Mouse (Mus musculus) G1E (cell line): ENCODE data around the gene Map4k3. TPM values are rescaled to one million over a fixed set of nuclear protein-coding genes. Genes with fewer than 3 reads are reported as not detected.
"Not testable (repeated sequence)": the region's sequence is repeated elsewhere in the genome, so short reads cannot be mapped to it uniquely, and the experiment has no call there.

Experiments
- ATAC-seq: 2 replicates; pipeline ENCODE4 v1.8.0; 2016; ENCODE audit warnings: mild to moderate bottlenecking; ENCODE audit not compliant: insufficient number of reproducible peaks, poor library complexity, low FRiP score, severe bottlenecking; ENCODE audit errors: extremely low read depth
- DNase-seq: peaks from one replicate; pipeline ENCODE4 v3.0.0; 2012; ENCODE audit warnings: low spot score
- H3K27me3 ChIP-seq: 2 replicates; pipeline ENCODE4 v1.6.1; 2012; ENCODE audit warnings: mild to moderate bottlenecking, low read length, inconsistent platforms; ENCODE audit not compliant: insufficient read depth
- H3K36me3 ChIP-seq: replicated peaks from 2 replicates; pipeline ENCODE3; 2012; ENCODE audit warnings: mild to moderate bottlenecking, inconsistent platforms
- H3K4me1 ChIP-seq: 2 replicates; pipeline ENCODE4 v1.6.1; 2012; ENCODE audit warnings: low read depth, low read length, inconsistent platforms, mixed read lengths; ENCODE audit not compliant: insufficient read depth
- H3K4me3 ChIP-seq: 2 replicates; pipeline ENCODE4 v1.5.1; 2012; ENCODE audit warnings: low read depth, mild to moderate bottlenecking, inconsistent platforms, low read length, moderate library complexity, mixed read lengths
- H3K9me3 ChIP-seq: replicated peaks from 2 replicates; pipeline ENCODE4 v1.6.1; 2012; ENCODE audit warnings: inconsistent platforms
- CTCF ChIP-seq: IDR thresholded peaks from 2 replicates; pipeline ENCODE4 v1.5.1; 2012; ENCODE audit warnings: low read depth, low read length, inconsistent platforms, mixed read lengths
- GATA1 ChIP-seq: IDR thresholded peaks from 2 replicates; pipeline ENCODE4 v1.6.1; 2012; ENCODE audit warnings: borderline replicate concordance, low read length, inconsistent platforms, mixed read lengths
- GATA2 ChIP-seq: IDR thresholded peaks from 2 replicates; pipeline ENCODE4 v1.6.1; 2012; ENCODE audit warnings: low read depth, low read length, inconsistent platforms, borderline replicate concordance
- POLR2AphosphoS5 ChIP-seq: IDR thresholded peaks from 2 replicates; pipeline ENCODE4 v1.6.1; 2012; ENCODE audit warnings: low read depth, low read length, inconsistent platforms; ENCODE audit not compliant: insufficient replicate concordance
- TAL1 ChIP-seq: conservative IDR thresholded peaks from 2 replicates; pipeline ENCODE4 v1.6.1; 2012; ENCODE audit warnings: low read depth, low read length, inconsistent platforms, mixed read lengths
- polyA plus RNA-seq: library from polyadenylated mRNA; stranded (reverse); fragments of >175 nt; gene quantifications from 2 replicates; pipeline ENCODE4 v1.2.3, GENCODE M21; 2012
- total RNA-seq, 2 experiments: library from RNA; stranded (forward) in 1 of 2; stranded (reverse) in 1 of 2; fragments of 200-1000 nt in 1 of 2; fragments of >200 nt in 1 of 2; fragmentation: Nextera tagmentation in 1 of 2; gene quantifications; 2 replicates each; pipeline ENCODE4 v1.2.3; 2014 to 2017

Gene Map4k3
- total and polyA plus RNA-seq, 3 experiments = 0.22 to 0.30 TPM; not detected in 1

DNA sequence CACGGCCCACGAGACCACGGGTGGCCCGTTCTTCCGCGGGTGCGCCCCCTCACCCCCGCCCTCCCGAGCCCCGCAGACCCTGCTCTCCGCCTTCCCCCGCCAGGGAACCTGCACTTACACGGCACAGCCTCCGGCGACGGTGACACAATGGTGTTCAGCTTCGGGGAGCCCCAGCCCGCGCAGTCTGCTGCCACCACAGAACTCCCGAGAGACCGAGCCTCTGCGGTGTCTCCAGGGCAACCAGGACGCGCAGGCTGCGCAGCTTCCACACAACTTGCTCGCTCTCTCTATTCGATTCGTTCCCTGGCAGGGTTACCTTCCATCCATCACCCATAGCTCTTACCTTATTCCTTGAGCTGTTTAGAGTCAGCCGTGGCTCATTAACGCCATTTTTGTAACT is 151.1 kb downstream of the Map4k3 start:
- ATAC-seq = no peak
- H3K27me3 ChIP-seq = peaks cover 4% of the 10 kb centered on the region; the same call in 1 of the 2 replicates
- no peaks in the 10 kb centered on the region for H3K9me3 ChIP-seq
- H3K4me3 ChIP-seq = no peak overlapping the region
- no peaks in the 10 kb centered on the region for H3K4me1 ChIP-seq
- no peaks in the 10 kb centered on the region for H3K36me3 ChIP-seq
- no peak for DNase-seq
- TF ChIP-seq TAL1 (no peak), GATA1 (no peak), POLR2AphosphoS5 (no peak), CTCF (no peak), GATA2 (no peak)

DNA sequence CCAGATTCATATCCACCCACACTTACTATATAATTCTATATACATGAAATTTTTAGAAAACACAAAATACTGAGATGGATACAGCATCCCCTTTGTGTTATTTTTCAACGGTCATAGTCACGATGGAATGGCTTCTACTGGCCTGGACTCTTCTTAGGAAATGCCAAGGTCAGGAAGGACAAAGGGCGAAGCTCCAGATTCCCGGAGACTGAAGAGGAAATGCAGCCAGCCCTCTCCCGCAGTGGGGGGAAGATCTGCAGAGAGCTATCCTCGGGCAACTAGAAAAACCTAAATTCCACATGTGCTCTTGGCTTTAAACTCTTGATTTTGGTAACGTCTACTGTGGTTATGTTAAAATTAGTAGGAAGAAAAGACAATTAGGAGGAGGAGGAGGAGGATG is 153.3 kb downstream of the Map4k3 start:
- no peak for DNase-seq
- Histone ChIP-seq H3K36me3 (no peaks in the 10 kb centered on the region), H3K4me1 (no peaks in the 10 kb centered on the region), H3K27me3 (peaks cover 4% of the 10 kb centered on the region; the same call in 1 of the 2 replicates), H3K4me3 (no peak overlapping the region), H3K9me3 (no peaks in the 10 kb centered on the region)
- ATAC-seq = no peak
- no peak for TF ChIP-seq TAL1
- no peak for TF ChIP-seq GATA2
- no peak for TF ChIP-seq GATA1
- TF ChIP-seq POLR2AphosphoS5 = no peak
- TF ChIP-seq CTCF = no peak

DNA sequence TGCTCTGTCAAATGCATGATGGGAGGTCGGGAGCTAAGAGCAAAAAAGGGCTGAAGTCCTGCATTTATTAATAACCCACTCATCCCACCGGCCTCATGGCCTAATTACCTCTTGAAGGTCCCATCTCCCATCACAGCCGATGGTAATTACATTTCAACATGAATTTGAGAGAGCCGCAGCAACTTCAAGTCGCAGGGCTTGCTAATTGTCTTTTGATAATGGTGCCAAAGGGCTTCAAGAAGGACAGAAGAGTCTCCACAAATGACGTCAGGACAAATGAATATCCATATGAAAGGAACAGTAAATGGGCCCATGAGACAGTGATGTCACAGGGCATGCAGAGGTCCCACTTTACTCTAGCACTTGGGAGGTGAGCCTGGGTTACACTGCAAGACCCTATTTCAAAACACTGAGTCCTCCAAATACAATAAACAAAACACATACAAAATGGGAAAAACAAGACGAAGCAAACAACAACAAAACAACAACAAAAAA is 153.8 kb downstream of the Map4k3 start:
- no peaks in the 10 kb centered on the region for H3K9me3 ChIP-seq
- no peak for DNase-seq
- H3K27me3 ChIP-seq = peaks cover 4% of the 10 kb centered on the region; the same call in 1 of the 2 replicates
- no peak for ATAC-seq
- no peaks in the 10 kb centered on the region for H3K36me3 ChIP-seq
- no peaks in the 10 kb centered on the region for H3K4me1 ChIP-seq
- no peak overlapping the region for H3K4me3 ChIP-seq
- TF ChIP-seq TAL1 = no peak
- TF ChIP-seq CTCF = no peak
- no peak for TF ChIP-seq GATA2
- TF ChIP-seq POLR2AphosphoS5 = no peak
- TF ChIP-seq GATA1 = no peak

DNA sequence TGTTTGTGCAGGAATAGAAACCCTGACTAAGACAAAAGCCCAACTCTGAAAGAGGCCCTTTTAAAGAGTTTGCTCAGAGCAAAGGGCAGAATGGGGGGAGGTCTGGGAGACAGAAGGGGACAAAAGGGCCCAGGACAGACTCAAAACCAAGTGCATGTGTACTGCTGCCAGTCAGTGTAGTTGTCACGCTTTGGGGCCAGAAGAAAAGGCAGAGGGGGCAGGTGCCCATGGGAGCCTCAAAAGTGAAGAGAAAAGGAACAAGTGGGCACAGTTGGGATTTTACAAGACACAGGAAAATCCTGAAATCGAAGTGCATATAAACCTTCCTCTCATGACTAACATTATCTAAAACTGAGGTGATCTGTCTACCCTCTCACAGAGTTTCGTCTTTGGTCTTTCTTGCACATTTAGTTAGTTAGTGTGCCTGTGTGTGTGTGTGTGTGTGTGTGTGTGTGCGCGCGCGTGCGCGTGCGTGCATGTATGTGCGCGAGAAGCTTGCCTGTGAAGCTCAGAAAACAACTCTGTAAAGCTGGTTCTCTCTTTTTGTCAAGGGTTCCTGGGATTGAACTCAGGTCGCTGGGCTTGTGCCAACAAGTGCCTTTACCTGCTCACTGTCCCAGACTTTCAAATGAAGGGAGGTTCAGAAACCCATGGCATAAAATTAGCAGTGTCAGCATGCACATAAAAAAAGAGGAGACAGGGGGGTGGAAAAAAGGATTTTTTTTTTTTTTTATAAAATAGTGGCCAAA is 155.9 kb downstream of the Map4k3 start:
- no peaks in the 10 kb centered on the region for H3K4me1 ChIP-seq
- H3K4me3 ChIP-seq = no peak overlapping the region
- peaks cover 4% of the 10 kb centered on the region; the same call in 1 of the 2 replicates for H3K27me3 ChIP-seq
- ATAC-seq (no peak), DNase-seq (no peak)
- no peak for TF ChIP-seq GATA1
- TF ChIP-seq POLR2AphosphoS5 = no peak
- no peak for TF ChIP-seq CTCF
- TF ChIP-seq GATA2 = no peak
- no peak for TF ChIP-seq TAL1
- no peaks in the 10 kb centered on the region for H3K36me3 ChIP-seq
- no peaks in the 10 kb centered on the region for H3K9me3 ChIP-seq

DNA sequence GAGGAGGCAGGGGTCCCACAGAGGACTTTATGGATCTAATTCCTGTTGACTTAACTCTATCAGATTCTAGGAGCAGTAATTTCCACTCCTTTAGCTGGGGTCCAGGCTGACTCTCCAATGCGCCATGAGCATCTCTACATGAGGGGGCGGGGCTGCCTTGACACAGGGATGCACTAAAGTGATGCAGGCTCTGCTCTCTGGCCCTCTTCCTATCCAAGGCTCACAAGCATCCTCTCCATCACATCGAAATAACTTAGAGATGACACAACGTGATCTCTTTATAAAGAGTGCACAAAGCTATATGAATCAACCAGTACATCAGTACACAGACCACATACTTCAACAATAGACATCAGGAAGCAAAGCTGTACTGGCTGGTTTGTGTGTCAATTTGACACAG is 156.8 kb downstream of the Map4k3 start:
- DNase-seq (no peak), ATAC-seq (no peak)
- H3K9me3 ChIP-seq = no peaks in the 10 kb centered on the region
- H3K27me3 ChIP-seq = no peaks in the 10 kb centered on the region
- H3K4me1 ChIP-seq = no peaks in the 10 kb centered on the region
- H3K36me3 ChIP-seq = no peaks in the 10 kb centered on the region
- TF ChIP-seq GATA1 (no peak), TAL1 (no peak), GATA2 (no peak), CTCF (no peak), POLR2AphosphoS5 (no peak)
- H3K4me3 ChIP-seq = no peak overlapping the region

DNA sequence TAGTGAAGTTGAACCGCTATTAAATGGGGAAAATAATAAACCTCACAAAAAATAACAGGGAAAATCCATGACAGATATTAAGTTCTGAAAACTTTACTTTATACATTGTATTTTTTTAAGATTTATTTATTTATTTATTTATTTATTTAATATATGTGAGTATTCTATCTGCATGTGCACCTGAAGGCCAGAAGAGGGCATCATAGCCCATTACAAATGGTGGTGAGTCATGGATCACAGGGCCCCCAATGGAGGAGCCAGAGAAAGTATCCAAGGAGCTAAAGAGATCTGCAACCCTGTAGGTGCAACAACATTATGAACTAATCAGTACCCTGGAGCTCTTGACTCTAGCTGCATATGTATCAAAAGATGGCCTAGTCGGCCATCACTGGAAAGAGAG is 158.6 kb downstream of the Map4k3 start:
- H3K36me3 ChIP-seq, DNase-seq, H3K4me1 ChIP-seq, ATAC-seq, H3K4me3 ChIP-seq, H3K27me3 ChIP-seq: not testable (repeated sequence)
- H3K9me3 ChIP-seq = peaks cover 10% of the 10 kb centered on the region
